Mouse (Mus musculus) myocyte (in vitro differentiated cells): ENCODE measurements around the gene Senp2.

Experiments used
- E2F4 ChIP-seq: IDR thresholded peaks from one replicate; pipeline ENCODE4 v1.6.1; 2011; ENCODE audit warnings: mild to moderate bottlenecking, control low read depth, moderate library complexity; ENCODE audit not compliant: insufficient read depth
- POLR2A ChIP-seq: IDR thresholded peaks from one replicate; pipeline ENCODE4 v1.6.1; 2011; ENCODE audit warnings: low read depth, mild to moderate bottlenecking, control low read depth, moderate library complexity; ENCODE audit not compliant: insufficient read length
- TCF12 ChIP-seq: IDR thresholded peaks from one replicate; pipeline ENCODE4 v1.6.1; 2011; ENCODE audit warnings: mild to moderate bottlenecking, control low read depth; ENCODE audit not compliant: poor library complexity, insufficient read depth, severe bottlenecking
- TCF3 ChIP-seq: IDR thresholded peaks from one replicate; pipeline ENCODE4 v1.6.1; 2011; ENCODE audit warnings: low read depth, control low read depth; ENCODE audit not compliant: insufficient read length

GRCm38 (mm10) chr16:22061555-22062160 lies 52.4 kb downstream of the Senp2 start:
- no peak for TF ChIP-seq TCF12
- TF ChIP-seq POLR2A: no peak
- TF ChIP-seq E2F4: no peak
- no peak for TF ChIP-seq TCF3
